Mouse (Mus musculus) CH12.LX (cell line): ENCODE results near the gene 4930438A08Rik. TPM values are rescaled to one million over a fixed set of nuclear protein-coding genes. Genes with fewer than 3 reads are reported as not detected.

Experiments
- DNase-seq: peaks from one replicate; pipeline ENCODE4 v3.0.0-alpha.2; 2013; ENCODE audit errors: extremely low read depth
- H3K27ac ChIP-seq: 2 replicates; pipeline ENCODE4 v1.5.1; 2012; ENCODE audit warnings: low read depth, mild to moderate bottlenecking, control low read depth, moderate library complexity; ENCODE audit not compliant: insufficient read depth
- H3K27me3 ChIP-seq: replicated peaks from 2 replicates; pipeline ENCODE3; 2012; ENCODE audit warnings: inconsistent platforms
- H3K36me3 ChIP-seq, 2 experiments: replicated peaks in 1 of 2; 2 replicates each; pipeline versions ENCODE3 to v1.6.1; 2012; ENCODE audit warnings: inconsistent platforms in 1 of 2, low read length in 1 of 2, mild to moderate bottlenecking in 1 of 2, mixed read lengths in 1 of 2, moderate library complexity in 1 of 2; ENCODE audit not compliant: control insufficient read depth in 1 of 2, insufficient read depth in 1 of 2
- H3K4me1 ChIP-seq, 2 experiments: 2 replicates each; pipeline ENCODE4 v1.6.1; 2012; ENCODE audit warnings: inconsistent platforms in 1 of 2, moderate library complexity in 1 of 2; ENCODE audit not compliant: insufficient read depth in 2 of 2, control insufficient read depth in 1 of 2
- H3K4me2 ChIP-seq: 2 replicates; pipeline ENCODE4 v1.6.1; 2012; ENCODE audit warnings: low read depth, mild to moderate bottlenecking, control low read depth; ENCODE audit not compliant: poor library complexity, insufficient read depth, severe bottlenecking
- H3K4me3 ChIP-seq, 3 experiments: fragments of 150-350 bp in 1 of 3; sonication (generic) in 1 of 3; replicated peaks in 1 of 3; 2 replicates each; pipeline versions ENCODE3 to v1.5.1; 2011 to 2012; ENCODE audit warnings: low read depth in 2 of 3, low read length in 2 of 3, mild to moderate bottlenecking in 2 of 3, moderate library complexity in 2 of 3, control low read depth in 1 of 3, improper control_type of control experiment in 1 of 3, inconsistent platforms in 1 of 3, mixed read lengths in 1 of 3; ENCODE audit not compliant: poor library complexity in 1 of 3
- H3K79me2 ChIP-seq: replicated peaks from 2 replicates; pipeline ENCODE4 v1.6.1; 2012; ENCODE audit warnings: mild to moderate bottlenecking, moderate library complexity; ENCODE audit not compliant: control insufficient read depth, poor library complexity, insufficient read depth, severe bottlenecking; ENCODE audit errors: extremely low read depth
- H3K9ac ChIP-seq: 2 replicates; pipeline ENCODE4 v1.6.1; 2012; ENCODE audit warnings: low read depth, mild to moderate bottlenecking, control low read depth, moderate library complexity; ENCODE audit not compliant: insufficient read depth
- H3K9me3 ChIP-seq: replicated peaks from 2 replicates; pipeline ENCODE3; 2012; ENCODE audit warnings: low read length, inconsistent platforms, mixed read lengths
- CHD2 ChIP-seq: IDR thresholded peaks from 2 replicates; pipeline ENCODE4 v1.6.1; 2011; ENCODE audit warnings: low read length, improper control_type of control experiment
- CTCF ChIP-seq, 2 experiments: IDR thresholded peaks in 1 of 2; conservative IDR thresholded peaks in 1 of 2; 2 replicates each; pipeline ENCODE4 v1.5.1; 2011 to 2012; ENCODE audit warnings: low read depth in 2 of 2, low read length in 2 of 2, improper control_type of control experiment in 1 of 2, inconsistent platforms in 1 of 2, mild to moderate bottlenecking in 1 of 2, moderate library complexity in 1 of 2
- E2F4 ChIP-seq: IDR thresholded peaks from 2 replicates; pipeline ENCODE4 v1.6.1; 2011; ENCODE audit warnings: low read depth, low read length, improper control_type of control experiment; ENCODE audit not compliant: insufficient replicate concordance
- ELF1 ChIP-seq: IDR thresholded peaks from 2 replicates; pipeline ENCODE4 v1.6.1; 2014; ENCODE audit warnings: low read depth, mild to moderate bottlenecking, inconsistent platforms, low read length, improper control_type of control experiment
- ETS1 ChIP-seq: conservative IDR thresholded peaks from 2 replicates; pipeline ENCODE4 v1.6.1; 2012; ENCODE audit warnings: low read depth, mild to moderate bottlenecking, inconsistent platforms, low read length, improper control_type of control experiment, moderate library complexity
- HCFC1 ChIP-seq: IDR thresholded peaks from 2 replicates; pipeline ENCODE4 v1.6.1; 2012; ENCODE audit warnings: low read depth, mild to moderate bottlenecking, inconsistent platforms, low read length, improper control_type of control experiment
- JUN ChIP-seq: IDR thresholded peaks from 2 replicates; pipeline ENCODE4 v1.6.1; 2011; ENCODE audit warnings: low read depth, mild to moderate bottlenecking, low read length, improper control_type of control experiment, moderate library complexity; ENCODE audit not compliant: insufficient read depth
- KAT2A ChIP-seq: IDR thresholded peaks from 2 replicates; pipeline ENCODE4 v1.6.1; 2012; ENCODE audit warnings: low read length, improper control_type of control experiment, inconsistent platforms; ENCODE audit not compliant: insufficient replicate concordance
- MAX ChIP-seq: IDR thresholded peaks from 2 replicates; pipeline ENCODE4 v1.6.1; 2011; ENCODE audit warnings: low read length, improper control_type of control experiment
- NELFE ChIP-seq: IDR thresholded peaks from 2 replicates; pipeline ENCODE4 v1.6.1; 2011; ENCODE audit warnings: low read depth, low read length, improper control_type of control experiment
- POLR2AphosphoS2 ChIP-seq: IDR thresholded peaks from 2 replicates; pipeline ENCODE4 v1.6.1; 2011; ENCODE audit warnings: low read depth, low read length, improper control_type of control experiment
- RCOR1 ChIP-seq: conservative IDR thresholded peaks from 2 replicates; pipeline ENCODE4 v1.6.1; 2012; ENCODE audit warnings: low read depth, mild to moderate bottlenecking, inconsistent platforms, low read length, improper control_type of control experiment
- SIN3A ChIP-seq: IDR thresholded peaks from 2 replicates; pipeline ENCODE4 v1.6.1; 2012; ENCODE audit warnings: low read length, improper control_type of control experiment, inconsistent platforms
- TCF12 ChIP-seq: IDR thresholded peaks from 2 replicates; pipeline ENCODE4 v1.6.1; 2014; ENCODE audit warnings: low read depth, mild to moderate bottlenecking, inconsistent platforms, low read length, improper control_type of control experiment
- USF2 ChIP-seq: conservative IDR thresholded peaks from 2 replicates; pipeline ENCODE4 v1.6.1; 2011; ENCODE audit warnings: low read depth, low read length, improper control_type of control experiment
- ZC3H11A ChIP-seq: IDR thresholded peaks from 2 replicates; pipeline ENCODE4 v1.6.1; 2012; ENCODE audit warnings: low read depth, mild to moderate bottlenecking, inconsistent platforms, low read length, improper control_type of control experiment
- dilution Hi-C: fragments of 300-500 bp; cut with MboI; formaldehyde crosslinking; loops from 2 replicates; pipeline ENCODE4 v1.14.3; 2020; ENCODE audit warnings: low sequenced_read_pairs; ENCODE audit not compliant: extremely low pct_unique_long_range_greater_than_20kb, extremely low pct_ligation_motif_present
- in situ Hi-C: fragments of 300-500 bp; cut with MboI; formaldehyde crosslinking; loops from 3 replicates; pipeline ENCODE4 v1.14.3; 2019; ENCODE audit warnings: low sequenced_read_pairs, low pct_ligation_motif_present, low pct_unique_long_range_greater_than_20kb, mixed read lengths
- polyA plus RNA-seq: library from polyadenylated mRNA; unstranded; fragments of >175 nt; gene quantifications from 2 replicates; pipeline ENCODE4 v1.2.1, GENCODE M21; 2012; ENCODE audit warnings: low read depth; ENCODE audit not compliant: insufficient read length
- total RNA-seq, 2 experiments: library from RNA; depleted of rRNA; stranded (reverse); fragments of 300-350 nt in 1 of 2; fragments of >200 nt in 1 of 2; gene quantifications; 2 replicates each; pipeline ENCODE4 v1.2.3; 2012 to 2014

4930438A08Rik gene
- total and polyA plus RNA-seq, 3 experiments = not detected

DNA sequence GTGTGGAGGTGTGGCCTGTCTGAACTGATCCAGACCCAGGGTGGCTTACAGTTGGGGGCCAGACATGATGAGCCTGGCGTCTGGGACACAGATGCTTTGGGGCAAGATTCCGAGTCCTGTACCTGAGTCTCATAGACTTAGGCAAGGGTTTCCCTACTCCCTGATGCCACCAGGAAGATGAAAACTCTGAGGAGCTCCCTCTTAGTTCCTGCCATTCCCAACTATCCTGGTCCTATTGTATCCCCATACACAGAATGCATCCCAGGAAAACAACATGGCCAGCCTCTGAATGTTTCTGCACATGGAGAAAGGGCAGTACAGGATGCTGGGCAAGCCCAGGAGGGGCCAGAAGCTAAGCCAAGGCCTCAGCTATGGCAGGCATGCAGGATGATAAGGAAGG lies 11.1 kb upstream of the 4930438A08Rik start:
- no peak overlapping the region for H3K4me3 ChIP-seq
- no peaks in the 10 kb centered on the region for H3K36me3 ChIP-seq
- no peaks in the 10 kb centered on the region for H3K79me2 ChIP-seq
- in situ Hi-C loops = no loop called here
- H3K27ac ChIP-seq = no peak overlapping the region
- DNase-seq = no peak
- H3K9ac ChIP-seq = no peak overlapping the region
- peaks cover 65% of the 10 kb centered on the region for H3K27me3 ChIP-seq
- TF ChIP-seq CHD2 (no peak), NELFE (no peak), CTCF (conservative IDR thresholded peaks at IDR 0.05 in 1 of 2, IDR thresholded peaks at IDR 0.05 in 1 of 2; ENCODE audit: low read depth in 2 of 2, low read length in 2 of 2) (no peak), JUN (no peak), KAT2A (no peak), POLR2AphosphoS2 (no peak), USF2 (no peak), ZC3H11A (no peak), RCOR1 (no peak), E2F4 (no peak), ELF1 (no peak), HCFC1 (no peak), ETS1 (no peak), TCF12 (no peak)
- TF ChIP-seq, all 38 proteins: peak for 0
- dilution Hi-C loops = no loop called here
- no peak overlapping the region for H3K4me2 ChIP-seq
- no peaks in the 10 kb centered on the region for H3K4me1 ChIP-seq
- peaks cover 3% of the 10 kb centered on the region for H3K9me3 ChIP-seq

DNA sequence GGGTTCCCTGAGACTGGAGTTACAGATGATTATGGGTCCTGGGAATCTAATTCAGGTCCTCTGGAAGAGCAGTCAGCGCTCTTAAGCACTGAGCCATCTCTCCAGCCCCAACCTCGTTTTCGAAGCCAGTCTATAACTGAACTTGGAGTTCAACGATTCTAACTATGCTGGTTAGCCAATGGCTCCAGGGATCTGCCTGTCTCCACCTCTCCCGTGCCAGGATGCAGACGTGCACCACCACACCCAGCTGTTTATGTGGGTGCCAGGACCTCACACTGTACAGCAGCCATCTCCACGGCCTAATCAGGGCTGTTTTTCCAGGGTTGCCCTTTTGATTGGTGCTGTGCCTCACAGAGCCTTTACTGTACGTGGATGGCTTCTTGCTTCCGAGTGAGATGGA lies 10.1 kb upstream of the 4930438A08Rik start:
- DNase-seq = no peak
- no peak overlapping the region for H3K9ac ChIP-seq
- dilution Hi-C loops = no loop called here
- H3K27ac ChIP-seq = no peak overlapping the region
- peaks cover 66% of the 10 kb centered on the region for H3K27me3 ChIP-seq
- no peaks in the 10 kb centered on the region for H3K9me3 ChIP-seq
- no peaks in the 10 kb centered on the region for H3K79me2 ChIP-seq
- no peak for TF ChIP-seq SIN3A
- no peak for TF ChIP-seq MAX
- no peak for TF ChIP-seq RCOR1
- no peak overlapping the region for H3K4me2 ChIP-seq
- H3K4me1 ChIP-seq = no peaks in the 10 kb centered on the region
- H3K4me3 ChIP-seq = no peak overlapping the region
- in situ Hi-C loops = no loop called here
- H3K36me3 ChIP-seq = no peaks in the 10 kb centered on the region
